Mouse (Mus musculus) layer of hippocampus, adult 11-12 months (tissue): ENCODE measurements around the gene Klhl11.

ENCODE experiments used
- DNase-seq: peaks from one replicate; pipeline ENCODE4 v3.0.0; 2022; ENCODE audit warnings: low spot score

Gene Klhl11

DNA sequence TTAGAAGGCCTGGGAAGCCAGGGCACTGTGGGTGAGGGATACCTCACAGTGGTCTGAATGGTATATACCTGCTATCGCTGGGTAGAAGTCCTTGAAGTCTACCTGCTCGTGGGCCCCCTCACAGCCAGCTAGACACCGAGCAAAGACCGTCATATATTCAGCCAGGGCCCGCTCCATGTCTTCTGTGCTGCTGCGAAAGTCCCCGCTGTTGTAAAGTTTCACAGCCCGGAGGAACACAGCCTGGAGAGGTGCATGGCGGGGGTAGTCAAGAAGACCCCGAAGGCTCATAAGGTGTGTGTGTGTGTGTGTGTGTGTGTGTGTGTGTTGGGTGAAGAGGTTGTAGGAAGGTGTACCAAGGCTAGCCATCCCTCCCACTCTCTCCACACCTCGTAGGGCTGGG is 59.0 kb downstream of the Klhl11 start:
- no peak for DNase-seq
